Mouse (Mus musculus) macrophage (primary cell): ENCODE measurements around the gene Myo1a. TPM values are rescaled to one million over a fixed set of nuclear protein-coding genes. Genes with fewer than 3 reads are reported as not detected.
"Not testable (repeated sequence)": the region's sequence is repeated elsewhere in the genome, so short reads cannot be mapped to it uniquely, and the experiment has no call there.

Experiments used
- H3K27ac ChIP-seq: fragments of 350-480 bp; formaldehyde crosslinking; 2 replicates; pipeline ENCODE4 v1.9.0; 2021
- H3K36me3 ChIP-seq: fragments of 350-480 bp; formaldehyde crosslinking; 2 replicates; pipeline ENCODE4 v1.9.0; 2021; ENCODE audit errors: inconsistent target
- H3K4me3 ChIP-seq: fragments of 350-480 bp; formaldehyde crosslinking; 2 replicates; pipeline ENCODE4 v1.9.0; 2021; ENCODE audit errors: inconsistent target
- H3K79me2 ChIP-seq: fragments of 350-480 bp; formaldehyde crosslinking; 2 replicates; pipeline ENCODE4 v1.9.0; 2021; ENCODE audit errors: inconsistent target
- WGBS: methylation state at CpG from one replicate; pipeline ENCODE4 v1.1.7; 2026; ENCODE audit warnings: inconsistent platforms; ENCODE audit not compliant: missing documents; 5-methylcytosine and 5-hydroxymethylcytosine counted together
- polyA plus RNA-seq: library from polyadenylated mRNA; stranded (reverse); fragments of 250-400 nt; gene quantifications from 3 replicates; pipeline ENCODE4 v1.2.4, GENCODE M21; 2018; ENCODE audit warnings: inconsistent platforms

Myo1a gene
- polyA plus RNA-seq, 1 experiment from 2014 or later: not detected

DNA sequence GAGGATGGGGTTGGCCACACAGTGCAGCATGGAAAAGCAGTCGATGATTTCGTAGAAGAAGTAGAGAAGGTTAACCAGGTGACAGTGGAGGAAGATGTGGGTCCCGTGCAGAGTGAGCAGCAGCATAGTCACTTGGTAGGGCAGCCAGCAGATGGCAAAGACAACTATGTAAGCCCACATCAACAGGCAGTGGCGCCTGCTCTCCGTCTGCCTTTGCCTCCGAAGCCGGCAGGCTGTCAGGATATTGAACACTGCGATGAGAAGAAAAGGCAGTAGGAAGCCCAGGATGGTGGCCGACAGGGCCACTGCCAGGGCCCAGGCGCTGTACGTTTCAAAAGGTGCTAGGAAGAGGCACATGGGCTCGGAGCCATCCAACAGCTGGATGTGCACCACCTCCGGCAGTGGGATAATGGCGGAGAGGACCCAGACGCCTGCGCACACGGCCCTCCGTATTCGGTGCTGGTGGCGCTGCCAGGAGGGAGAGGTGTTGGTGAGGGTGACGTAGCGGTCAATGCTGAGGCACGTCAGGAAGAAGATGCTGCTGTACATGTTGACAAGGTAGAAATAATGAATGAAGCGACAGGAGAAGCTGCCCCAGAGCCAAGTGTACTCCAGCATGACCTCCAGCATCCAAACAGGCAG lies 45.3 kb downstream of the Myo1a start:
- 0 out of 2 replicates have a peak, but pooled peaks cover 6% of the 10 kb centered on the region for H3K36me3 ChIP-seq
- 90% methylated on average over 24 of the region's 24 CpGs for WGBS
- no peak overlapping the region for H3K27ac ChIP-seq
- no peaks in the 10 kb centered on the region for H3K79me2 ChIP-seq
- H3K4me3 ChIP-seq: no peak overlapping the region

DNA sequence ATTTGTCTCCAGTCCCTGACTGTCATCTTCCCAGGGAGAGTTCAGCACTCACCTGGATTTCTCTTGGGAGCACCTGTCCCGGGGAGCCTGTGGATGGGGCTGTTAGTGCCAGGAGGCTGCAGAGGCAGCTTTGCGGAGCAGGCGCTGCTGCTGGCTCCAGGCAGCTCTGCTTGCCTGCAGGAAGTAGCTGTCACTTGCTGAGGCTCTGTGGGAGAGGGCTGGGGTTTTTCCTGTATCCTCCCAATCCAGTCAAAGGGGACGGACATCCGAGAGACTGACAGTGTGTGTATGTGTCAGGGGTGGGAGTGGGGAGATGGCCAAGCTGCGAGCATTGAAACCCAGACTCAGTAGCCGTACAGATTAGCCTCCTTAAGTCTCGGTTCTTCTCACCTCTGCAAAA lies 46.6 kb downstream of the Myo1a start, which contains the start of gene Gpr182:
Gene Gpr182, minus strand, starts transcription at position 185 of the 400 bp plus-strand sequence.
- H3K27ac ChIP-seq: no peak within 1 kb of the TSS
- no peak within 1 kb of the TSS for H3K4me3 ChIP-seq
- WGBS: 59% methylated on average over 8 of the region's 8 CpGs

DNA sequence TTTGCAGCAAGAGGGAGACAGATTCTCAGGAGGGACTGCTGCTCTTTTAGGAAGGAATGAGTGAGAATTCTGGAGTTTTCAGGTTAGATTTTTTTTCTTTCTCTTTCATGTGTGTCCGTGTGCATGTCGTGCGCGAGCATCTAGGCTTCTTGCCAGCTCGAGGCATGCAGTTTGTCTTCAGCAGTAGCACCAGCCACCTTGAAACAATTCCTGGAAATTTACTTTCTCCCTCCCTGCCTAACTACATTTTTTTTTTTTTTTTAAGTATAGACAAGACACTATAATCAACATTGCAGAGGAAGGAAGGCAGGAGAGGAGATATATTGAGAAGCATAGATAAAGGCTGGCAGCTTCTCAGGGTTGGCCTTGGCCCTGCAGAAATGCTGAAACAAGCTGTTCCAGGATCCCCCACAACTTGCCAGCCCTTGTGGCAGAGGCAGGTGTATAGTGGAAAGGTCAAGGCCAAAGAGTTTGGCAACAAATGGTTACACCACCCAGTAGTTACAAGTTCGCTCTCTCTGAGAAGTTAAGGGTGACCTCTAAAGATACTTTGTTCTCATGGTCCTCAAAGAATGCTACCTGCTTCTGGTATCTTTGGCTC lies 49.7 kb downstream of the Myo1a start:
- H3K79me2 ChIP-seq: no peaks in the 10 kb centered on the region
- no peak overlapping the region for H3K27ac ChIP-seq
- no peak overlapping the region for H3K4me3 ChIP-seq
- 83% methylated on average over 6 of the region's 6 CpGs for WGBS
- no peaks in the 10 kb centered on the region for H3K36me3 ChIP-seq

More for the DNA sequence above, 46.6 kb downstream of the Myo1a start, which contains the start of gene Gpr182:
- H3K36me3 ChIP-seq: 0 out of 2 replicates have a peak, but pooled peaks cover 3% of the 10 kb centered on the region
- no peaks in the 10 kb centered on the region for H3K79me2 ChIP-seq

DNA sequence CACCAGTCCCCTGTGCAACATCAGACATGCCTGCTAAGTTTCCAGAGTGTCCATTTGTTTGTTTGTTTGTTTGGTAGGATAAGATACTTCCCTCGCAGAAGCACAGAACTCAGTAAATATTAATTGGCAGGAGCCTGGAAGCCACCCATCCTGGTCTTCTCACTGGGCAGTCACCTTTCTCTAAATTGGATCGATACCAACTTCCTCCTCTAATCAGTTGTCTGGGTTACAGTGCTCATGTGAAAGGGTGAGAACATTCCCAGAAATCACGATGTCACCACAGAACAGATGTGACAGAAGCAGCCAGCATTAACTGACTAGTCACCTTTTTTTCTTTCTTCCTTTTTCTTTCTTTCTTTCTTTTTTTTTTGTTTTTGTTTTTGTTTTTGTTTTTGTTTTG lies 50.3 kb downstream of the Myo1a start:
- Histone ChIP-seq H3K4me3 (no peak overlapping the region), H3K36me3 (no peaks in the 10 kb centered on the region), H3K27ac (no peak overlapping the region), H3K79me2 (no peaks in the 10 kb centered on the region)
- WGBS: 55% methylated on average over 3 of the region's 3 CpGs

DNA sequence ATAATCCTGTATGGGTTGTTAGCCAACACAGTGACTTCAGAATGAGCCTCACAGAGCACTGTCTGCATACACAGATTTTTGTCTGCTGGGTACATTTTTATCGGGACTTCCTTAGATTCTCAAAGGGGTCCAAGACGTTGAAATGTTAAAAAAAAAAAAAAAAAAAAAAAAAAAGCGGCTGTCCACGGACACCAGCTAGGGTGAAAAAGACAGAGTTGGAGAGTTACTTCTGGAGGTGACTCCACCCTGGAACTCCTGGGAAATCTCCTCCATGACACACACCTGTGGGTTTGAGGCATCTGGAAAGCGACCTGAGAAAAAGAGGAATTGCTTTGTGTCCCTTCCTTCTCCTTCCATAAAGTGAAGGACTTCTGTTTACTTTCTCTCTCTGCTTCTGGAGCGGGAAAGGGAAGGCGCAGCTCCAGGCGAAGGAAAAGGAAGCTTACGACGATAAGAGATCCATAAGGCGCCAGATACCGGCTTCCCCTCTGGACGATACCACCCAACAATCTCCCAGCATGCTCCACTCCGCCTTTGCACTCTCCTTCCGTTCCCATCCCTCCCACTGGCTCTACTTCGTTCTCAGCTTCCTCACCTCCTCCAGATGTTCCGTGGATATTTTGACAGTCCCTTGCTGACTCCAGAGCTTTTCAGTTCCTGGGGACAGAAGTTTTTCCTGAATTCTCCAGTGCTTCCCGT lies 50.9 kb downstream of the Myo1a start:
- H3K36me3 ChIP-seq: no peaks in the 10 kb centered on the region
- H3K4me3 ChIP-seq: no peak overlapping the region
- no peaks in the 10 kb centered on the region for H3K79me2 ChIP-seq
- WGBS: 49% methylated on average over 14 of the region's 18 CpGs
- no peak overlapping the region for H3K27ac ChIP-seq

DNA sequence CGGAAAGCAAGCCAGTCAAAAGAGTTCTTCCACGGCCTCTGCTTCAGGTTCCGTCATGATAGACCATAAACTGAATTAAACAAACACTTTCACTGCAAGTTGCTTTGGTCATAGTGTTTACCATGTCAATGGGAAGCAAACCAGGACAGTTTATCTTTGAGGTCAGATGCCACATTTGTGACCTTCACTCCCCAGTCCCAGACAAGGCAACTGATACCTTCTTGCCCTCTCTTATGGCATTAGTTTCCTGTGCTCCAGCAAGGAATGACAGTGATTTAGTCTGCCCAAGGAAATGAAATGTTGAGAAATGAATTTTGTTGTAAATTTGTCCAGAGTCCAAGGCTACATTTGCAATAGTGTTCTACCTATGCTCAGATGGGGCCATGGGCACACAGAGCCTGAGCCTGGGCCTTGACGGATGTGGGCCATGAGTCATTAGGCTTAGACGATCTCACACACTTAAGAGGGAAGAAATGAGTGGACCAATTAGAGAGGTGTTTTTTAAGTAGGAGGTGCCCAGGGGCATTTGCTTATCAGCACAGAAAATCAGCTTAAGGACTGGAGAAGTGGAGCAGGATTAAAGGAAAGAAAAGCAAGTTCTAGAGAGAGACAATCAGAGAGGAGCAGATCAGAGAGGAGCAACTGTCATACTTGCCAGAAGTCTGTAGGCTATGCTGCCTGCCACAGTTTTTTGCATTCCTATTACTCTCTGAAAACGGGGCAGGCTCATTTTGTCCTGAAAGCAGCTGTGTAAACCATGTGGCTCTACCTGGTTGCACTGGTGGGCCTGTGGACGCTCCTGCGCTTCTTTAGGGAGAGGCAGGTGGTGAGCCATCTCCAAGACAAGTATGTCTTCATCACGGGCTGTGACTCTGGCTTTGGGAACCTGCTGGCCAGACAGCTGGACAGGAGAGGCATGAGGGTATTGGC lies 54.5 kb downstream of the Myo1a start, which contains the start of the genes Rdh1 and Rdh16f1:
Gene Rdh1, plus strand, starts transcription at position 541 of the 930 bp plus-strand sequence.
Gene Rdh16f1, plus strand, starts transcription at position 607 of the 930 bp plus-strand sequence.
- Histone ChIP-seq H3K36me3 (no peaks in the 10 kb centered on the region), H3K79me2 (no peaks in the 10 kb centered on the region), H3K27ac (no peak within 1 kb of the TSS), H3K4me3 (no peak within 1 kb of the TSS)
- WGBS: 81% methylated on average over 8 of the region's 9 CpGs

DNA sequence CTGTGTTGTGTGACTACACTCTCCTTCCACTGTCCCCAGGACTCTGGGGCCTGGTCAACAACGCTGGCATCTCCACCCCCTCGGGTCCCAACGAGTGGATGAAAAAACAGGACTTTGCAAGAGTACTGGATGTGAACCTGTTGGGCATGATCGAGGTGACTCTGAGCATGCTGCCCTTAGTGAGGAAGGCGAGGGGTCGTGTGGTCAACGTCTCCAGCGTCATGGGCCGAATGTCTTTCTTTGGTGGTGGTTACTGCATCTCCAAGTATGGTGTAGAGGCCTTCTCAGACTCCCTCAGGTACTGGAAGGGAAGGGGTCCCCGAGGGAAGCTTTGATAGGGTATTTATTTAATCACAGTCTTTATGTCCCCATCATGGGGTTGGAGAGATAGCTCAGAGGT lies 58.0 kb downstream of the Myo1a start:
- 93% methylated on average over 10 of the region's 10 CpGs for WGBS
- not testable (repeated sequence) for H3K79me2 ChIP-seq, H3K27ac ChIP-seq, H3K4me3 ChIP-seq, H3K36me3 ChIP-seq

DNA sequence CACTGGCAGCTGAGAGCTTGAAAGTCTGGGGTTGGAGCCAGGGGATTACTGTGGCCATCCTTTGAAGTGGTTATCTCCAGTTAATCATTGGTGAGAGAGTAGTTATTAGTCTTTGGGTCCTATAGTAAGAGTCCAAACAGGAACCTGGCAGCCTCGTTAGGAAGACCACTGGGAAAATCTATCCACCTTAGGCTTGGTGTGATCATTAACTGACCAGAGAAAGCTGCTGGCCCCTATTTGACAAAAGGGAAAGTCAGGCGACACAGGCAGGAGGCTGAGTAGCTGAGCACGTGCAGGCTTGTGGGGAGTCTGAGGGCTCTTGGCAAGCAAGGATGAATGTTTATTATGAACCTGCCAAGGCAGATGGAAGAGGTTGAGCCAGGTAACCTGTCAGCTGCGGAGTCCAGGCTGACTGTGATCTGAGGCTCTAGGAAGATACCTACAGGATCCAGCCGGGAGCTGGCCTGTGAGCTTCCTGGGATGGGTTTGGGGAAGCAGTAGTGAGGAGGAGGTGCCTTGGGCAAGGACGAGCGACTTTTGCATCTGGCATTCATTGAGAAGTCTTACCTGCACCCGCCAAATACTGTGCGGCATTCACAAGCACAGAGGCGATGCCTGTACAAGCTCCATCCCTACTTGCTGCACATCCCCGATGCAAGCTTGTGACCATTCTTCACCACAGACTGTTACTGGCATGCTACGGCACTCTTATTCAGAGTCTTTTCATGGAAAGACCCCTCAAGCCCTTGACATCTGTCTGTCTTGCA lies 59.1 kb downstream of the Myo1a start:
- Histone ChIP-seq H3K27ac (no peak overlapping the region), H3K4me3 (no peak overlapping the region), H3K79me2 (no peaks in the 10 kb centered on the region), H3K36me3 (no peaks in the 10 kb centered on the region)
- 83% methylated on average over 12 of the region's 12 CpGs for WGBS

DNA sequence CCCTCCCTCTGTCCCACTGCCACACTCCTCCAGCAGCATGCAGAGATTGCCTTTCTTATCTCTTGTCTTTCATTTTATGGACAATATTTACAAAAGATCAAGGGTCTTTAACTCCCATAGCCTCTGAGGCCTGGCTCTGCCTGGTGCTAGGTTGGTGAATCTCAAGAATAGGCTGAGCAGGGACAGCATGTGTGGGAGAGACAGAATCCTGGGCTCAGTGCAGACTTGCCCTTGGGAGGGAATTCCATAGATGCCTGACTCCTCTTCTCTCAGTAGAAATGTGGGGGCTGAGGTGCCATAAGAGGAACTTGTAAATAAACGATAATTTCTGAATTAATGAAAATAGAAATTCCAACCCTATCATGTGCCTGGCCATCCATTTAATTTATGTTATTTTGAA lies 61.6 kb downstream of the Myo1a start:
- WGBS: 80% methylated on average over 1 of the region's 1 CpGs
- no peak overlapping the region for H3K4me3 ChIP-seq
- no peak overlapping the region for H3K27ac ChIP-seq
- H3K36me3 ChIP-seq: no peaks in the 10 kb centered on the region
- no peaks in the 10 kb centered on the region for H3K79me2 ChIP-seq

Other genes starting within 250 kb of the Myo1a start
- 0.09 to 0.59 TPM in 2 of 3 replicates, not detected in the other for gene Stac3, start 203.5 kb upstream of the Myo1a start, polyA plus RNA-seq
- gene Ndufa4l2, start 190.2 kb upstream of the Myo1a start, polyA plus RNA-seq: not detected in 3 replicates
- 14.8 to 30.5 TPM (median 16.0 TPM) in 3 replicates for gene Shmt2, start 182.7 kb upstream of the Myo1a start, polyA plus RNA-seq
- not detected in 3 replicates for gene Nxph4, start 170.6 kb upstream of the Myo1a start, polyA plus RNA-seq
- gene Lrp1, start 84.0 kb upstream of the Myo1a start, polyA plus RNA-seq: 315 to 785 TPM (median 440 TPM) in 3 replicates
- gene Stat6, start 62.2 kb upstream of the Myo1a start, polyA plus RNA-seq: 122 to 141 TPM (median 128 TPM) in 3 replicates
- 2.7 to 5.4 TPM (median 4.6 TPM) in 3 replicates for gene Nemp1, start 38.3 kb upstream of the Myo1a start, polyA plus RNA-seq
- 28.7 to 37.7 TPM (median 31.1 TPM) in 3 replicates for gene Nab2, start 36.6 kb upstream of the Myo1a start, polyA plus RNA-seq
- gene Tac2, start 19.3 kb downstream of the Myo1a start, polyA plus RNA-seq: not detected in 3 replicates
- 3.1 to 3.8 TPM (median 3.4 TPM) in 3 replicates for gene Zbtb39, start 34.4 kb downstream of the Myo1a start, polyA plus RNA-seq
- 0.03 TPM in 1 of 3 replicates, not detected in the others for gene Gpr182, start 46.6 kb downstream of the Myo1a start, polyA plus RNA-seq
- 0.03 TPM in 1 of 3 replicates, not detected in the others for gene Rdh1, start 54.6 kb downstream of the Myo1a start, polyA plus RNA-seq
- gene Rdh16f1, start 54.6 kb downstream of the Myo1a start, polyA plus RNA-seq: not detected in 3 replicates
- gene Rdh9, start 71.2 kb downstream of the Myo1a start, polyA plus RNA-seq: 0.13 to 0.16 TPM in 2 of 3 replicates, not detected in the other
- not detected in 3 replicates for gene Rdh16, start 96.0 kb downstream of the Myo1a start, polyA plus RNA-seq
- gene Rdh19, start 144.8 kb downstream of the Myo1a start, polyA plus RNA-seq: not detected in 3 replicates
- gene Rdh16f2, start 161.3 kb downstream of the Myo1a start, polyA plus RNA-seq: not detected in 3 replicates
- gene Rdh7, start 183.6 kb downstream of the Myo1a start, polyA plus RNA-seq: not detected in 3 replicates
- not detected in 3 replicates for gene Sdr9c7, start 193.3 kb downstream of the Myo1a start, polyA plus RNA-seq